Mouse (Mus musculus) lung, postnatal 4 days (tissue): ENCODE measurements at regions not wholly inside any gene's neighbourhood (a gene's known extent, or its start where the extent isn't known, plus 50 kb on each side); places are given as distances from the start of the nearest gene placed in this dataset.

Experiments
- DNase-seq, 2 experiments: peaks; one replicate each; pipeline ENCODE4 v3.0.0; 2021

DNA sequence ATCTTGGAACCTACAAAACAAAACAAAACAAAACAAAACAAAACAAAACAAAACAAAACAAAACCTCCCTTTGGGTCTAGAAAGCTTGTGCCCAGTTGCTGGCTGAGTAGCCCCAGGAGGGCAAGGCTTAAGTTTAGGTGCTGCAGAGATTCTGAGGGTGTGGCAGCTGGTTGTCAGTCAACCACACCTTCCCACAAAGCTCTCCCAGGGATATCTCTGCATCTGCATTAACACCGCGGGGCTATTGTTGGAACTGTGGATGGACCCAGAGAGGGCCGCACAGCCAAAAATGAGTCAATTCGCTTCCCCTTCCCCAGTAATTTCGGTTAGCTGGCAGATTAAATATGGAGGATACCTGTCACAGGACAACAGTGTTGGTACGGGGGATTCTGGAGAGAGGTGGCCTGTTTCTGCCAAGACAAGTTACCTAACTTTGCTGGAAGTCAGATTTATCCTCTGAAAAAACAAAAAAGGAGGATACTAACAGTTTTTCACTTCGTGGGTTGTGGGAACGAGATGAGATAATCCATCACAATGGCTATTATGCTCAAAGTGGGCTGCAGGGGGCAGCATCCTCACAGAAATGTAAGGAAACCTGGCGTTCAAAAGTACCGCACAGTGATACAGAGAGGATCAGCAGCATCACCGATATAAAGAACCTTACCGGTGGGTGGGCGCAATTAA is 96.7 kb downstream of the 1500009L16Rik start:
- peak; percentile 72 to 78 for DNase-seq

DNA sequence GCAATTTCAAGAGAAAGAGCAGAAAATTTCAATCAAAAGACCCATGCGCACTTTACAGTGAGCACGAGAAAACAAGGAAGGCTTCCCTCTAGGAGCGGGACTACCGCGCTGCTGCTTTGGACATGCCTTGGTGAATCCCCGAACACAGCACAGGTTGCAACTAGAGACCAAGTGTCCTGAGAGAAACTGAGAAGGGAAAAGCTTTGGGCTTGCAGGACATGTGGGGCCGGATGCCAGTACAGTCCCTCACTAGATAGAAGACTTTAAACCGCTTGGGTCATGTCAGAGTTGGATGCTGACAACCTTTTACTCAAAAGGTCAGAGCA is 97.2 kb downstream of the 1500009L16Rik start:
- no peak for DNase-seq

DNA sequence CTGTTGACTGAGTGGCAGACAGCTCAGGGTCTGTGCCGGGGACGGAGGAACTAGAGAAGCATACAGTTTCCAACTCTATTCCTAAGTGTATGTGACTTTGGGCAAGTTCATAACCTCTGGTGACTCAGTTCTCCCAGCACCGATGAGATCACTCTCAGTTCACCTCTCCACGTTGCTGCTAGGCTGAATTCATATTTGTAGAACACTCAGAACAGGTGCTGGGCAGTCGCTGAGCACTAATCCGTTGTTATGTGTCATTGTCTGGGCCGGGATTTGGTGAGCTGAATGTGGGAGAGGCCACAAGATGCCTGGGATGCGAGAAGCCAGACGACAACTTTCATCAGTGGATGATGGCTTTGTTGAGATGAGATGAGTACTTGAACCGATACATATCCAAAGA is 98.4 kb downstream of the 1500009L16Rik start:
- DNase-seq, result no peak

DNA sequence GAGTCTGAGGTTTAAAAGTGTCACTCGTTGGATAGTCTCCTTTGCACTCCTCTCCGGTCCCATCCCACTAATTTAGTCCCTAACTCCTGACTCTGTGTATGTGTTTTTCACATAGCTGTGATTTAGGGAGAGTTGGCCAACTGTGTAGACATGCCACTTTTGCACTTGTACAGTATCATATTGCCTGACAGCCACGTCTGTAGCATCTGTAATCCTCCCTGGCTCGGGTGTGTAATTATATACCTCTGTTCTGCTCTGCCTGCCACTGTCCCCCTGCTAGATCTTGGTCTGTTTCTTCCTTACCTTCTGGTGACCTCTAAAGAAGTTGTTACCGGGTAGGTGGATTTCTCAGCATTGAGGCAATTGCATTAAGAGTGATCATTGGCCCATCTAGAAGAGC is 103.4 kb downstream of the 1500009L16Rik start:
- DNase-seq, result no peak

DNA sequence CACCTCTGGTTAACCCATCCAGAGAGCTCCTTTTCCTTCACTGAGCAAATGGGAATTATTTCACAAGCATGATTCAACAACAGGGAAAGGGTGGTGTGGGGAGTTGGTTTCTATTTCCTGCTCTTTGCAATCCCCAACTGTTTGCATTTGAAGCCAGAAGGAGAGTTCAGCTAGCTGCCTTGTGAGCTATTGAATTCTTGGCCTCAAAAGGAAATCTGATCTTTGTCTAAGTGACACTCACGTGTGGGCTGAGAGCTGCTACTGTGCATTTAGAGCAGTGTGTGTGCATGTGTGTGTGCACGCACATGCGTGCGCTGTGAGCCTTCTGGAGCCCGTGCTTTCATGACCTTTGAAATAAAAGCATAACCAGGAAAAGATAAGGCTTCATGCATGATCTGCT is 113.7 kb downstream of the 1500009L16Rik start:
- DNase-seq, result peak; percentile 35 to 67

DNA sequence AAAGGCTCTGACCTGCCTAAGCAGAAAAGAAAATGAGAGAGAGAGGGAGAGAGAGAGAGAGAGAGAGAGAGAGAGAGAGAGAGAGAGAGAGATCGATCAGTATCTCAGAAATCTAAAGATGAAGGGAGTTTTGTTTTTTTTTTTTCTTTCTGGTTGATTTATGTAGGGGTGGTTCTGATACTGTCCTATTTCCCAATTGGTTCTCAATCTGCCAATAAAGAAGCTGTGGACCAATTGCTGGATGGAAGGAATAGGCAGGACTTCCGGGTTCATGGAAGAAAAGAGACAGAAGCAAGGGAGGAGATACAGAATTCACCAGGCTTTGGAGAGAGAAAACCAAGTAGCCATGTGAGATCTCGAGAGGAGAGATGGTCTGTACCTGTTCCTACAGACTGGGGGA is 117.6 kb downstream of the 1500009L16Rik start:
- no peak for DNase-seq

DNA sequence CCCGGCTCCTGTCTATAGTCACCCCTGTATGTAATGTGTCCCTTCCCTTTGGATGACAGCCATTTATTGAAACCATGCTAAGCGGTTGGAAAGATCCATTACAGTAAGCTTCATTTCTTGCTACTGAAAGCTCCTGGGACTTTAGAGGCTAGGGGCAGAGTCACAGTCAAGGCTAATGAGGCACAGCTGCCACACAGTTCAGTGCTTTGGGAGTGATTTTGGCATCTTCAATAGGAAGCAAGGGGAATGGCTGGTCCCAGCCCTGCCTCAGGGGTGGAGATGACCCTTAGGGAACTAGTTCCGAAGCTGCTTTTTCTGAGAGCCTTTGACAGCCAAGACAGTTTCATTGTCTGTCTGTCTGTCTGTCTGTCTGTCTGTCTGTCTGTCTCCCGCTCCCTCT is 128.2 kb downstream of the 1500009L16Rik start:
- peak in 1 of 2 experiments; percentile 32 for DNase-seq

DNA sequence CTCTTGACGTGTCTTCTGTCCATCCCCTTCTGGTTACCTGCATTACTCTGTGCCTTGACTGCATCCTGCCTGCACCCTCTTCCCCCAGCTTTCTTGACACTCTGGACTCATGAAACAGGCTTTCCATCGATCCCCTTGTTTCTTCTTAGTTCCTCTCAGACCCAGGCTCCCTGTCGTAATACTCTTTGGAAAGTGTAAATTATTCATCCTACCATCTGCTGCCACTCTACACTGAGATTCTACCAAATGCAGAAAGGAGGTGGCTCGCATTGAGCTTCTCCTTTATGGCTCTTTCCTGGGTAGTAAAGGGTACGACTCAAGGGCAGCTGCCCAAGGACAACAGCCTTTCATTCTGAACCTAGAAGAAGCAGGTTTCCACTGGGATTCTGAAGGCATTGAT is 129.5 kb downstream of the 1500009L16Rik start:
- DNase-seq, result no peak

DNA sequence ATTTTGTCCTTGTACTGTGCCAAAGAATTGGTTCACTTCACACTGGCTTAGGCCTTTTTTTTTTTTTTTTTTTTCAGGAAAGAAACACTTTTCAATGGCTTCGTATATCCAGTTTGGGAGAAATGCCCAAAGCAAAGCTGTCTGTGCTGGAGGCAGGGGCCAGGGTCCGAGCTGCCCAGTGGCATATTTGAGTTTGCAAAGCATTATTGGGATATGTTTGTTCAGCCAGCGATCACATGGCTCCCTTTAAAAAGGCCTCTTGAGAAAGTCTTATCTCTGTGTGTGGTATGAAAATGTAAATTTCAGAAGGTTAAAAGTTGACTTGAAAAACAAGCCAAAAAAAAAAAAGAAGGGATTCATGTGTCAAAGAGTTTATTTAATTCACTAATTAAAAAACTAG is 130.1 kb downstream of the 1500009L16Rik start:
- peak; percentile 38 to 75 for DNase-seq

DNA sequence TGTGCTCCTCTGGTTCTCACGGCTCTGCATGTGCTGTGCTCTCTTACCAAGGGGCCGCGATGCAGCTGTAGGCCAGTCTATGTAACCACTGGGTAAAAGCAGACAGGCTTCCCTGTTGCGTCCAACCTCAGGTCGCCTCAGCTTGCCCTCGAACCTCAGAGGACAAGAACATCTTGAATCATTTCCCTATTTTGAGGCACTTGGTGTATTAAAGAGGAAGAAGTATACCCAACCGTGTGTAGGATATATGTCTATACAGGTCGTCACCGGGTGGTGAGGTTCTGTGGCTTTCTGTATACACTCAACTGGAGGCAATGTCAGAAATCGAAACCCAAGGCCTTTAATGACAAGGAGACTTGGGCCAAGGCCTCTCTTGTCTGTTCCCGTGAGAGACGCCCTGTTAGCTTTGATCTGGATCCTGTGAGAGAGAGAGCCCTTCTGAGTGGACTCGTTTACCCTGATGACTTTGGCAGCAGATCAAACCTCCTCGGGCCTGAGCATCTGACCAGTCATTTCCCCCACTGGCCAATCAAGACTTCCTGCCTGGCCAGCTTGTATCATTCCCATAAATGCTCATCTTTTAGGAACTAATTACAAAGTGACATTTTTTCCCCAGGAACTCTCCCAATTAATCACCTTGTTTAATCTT is 135.3 kb downstream of the 1500009L16Rik start:
- peak; percentile 49 to 72 for DNase-seq

DNA sequence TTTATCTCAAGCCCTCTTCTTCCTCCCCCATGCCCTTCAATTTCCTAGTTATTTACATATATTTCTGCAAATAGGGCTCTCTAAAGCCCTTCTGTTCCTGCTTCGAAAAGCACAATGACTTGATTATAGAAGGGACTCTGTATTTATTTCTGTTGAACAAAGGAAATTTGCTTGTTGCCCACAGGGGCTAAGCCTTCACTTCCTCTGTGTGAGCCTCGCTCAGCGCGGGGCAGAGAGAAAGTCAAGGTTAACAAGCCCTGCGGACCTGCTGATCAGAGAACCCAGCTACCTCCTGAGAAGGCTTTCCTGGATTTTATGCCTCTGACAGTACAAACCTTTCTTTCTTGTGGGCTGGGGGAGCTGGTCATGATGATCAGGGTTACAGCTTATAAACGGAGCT is 136.0 kb downstream of the 1500009L16Rik start:
- DNase-seq, result no peak

DNA sequence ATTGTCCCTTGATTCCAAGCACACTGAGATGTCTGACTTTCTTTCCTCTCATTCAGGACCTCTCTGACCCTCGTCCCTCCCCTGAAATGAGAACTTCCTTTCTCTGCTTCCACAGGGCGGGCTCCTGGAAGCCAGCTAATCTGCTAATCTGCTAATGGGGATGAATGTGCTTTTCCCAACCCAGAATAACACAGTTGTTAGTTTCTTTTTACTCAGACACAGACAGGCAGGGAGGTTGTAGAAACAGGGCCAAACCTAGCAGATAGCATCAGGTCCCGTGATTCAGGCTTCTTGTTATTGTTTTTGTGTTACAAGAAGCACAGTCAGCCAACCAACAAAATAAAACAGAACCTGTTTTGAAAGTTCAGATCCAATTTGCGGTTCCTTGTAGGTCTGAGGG is 137.0 kb downstream of the 1500009L16Rik start:
- no peak for DNase-seq

DNA sequence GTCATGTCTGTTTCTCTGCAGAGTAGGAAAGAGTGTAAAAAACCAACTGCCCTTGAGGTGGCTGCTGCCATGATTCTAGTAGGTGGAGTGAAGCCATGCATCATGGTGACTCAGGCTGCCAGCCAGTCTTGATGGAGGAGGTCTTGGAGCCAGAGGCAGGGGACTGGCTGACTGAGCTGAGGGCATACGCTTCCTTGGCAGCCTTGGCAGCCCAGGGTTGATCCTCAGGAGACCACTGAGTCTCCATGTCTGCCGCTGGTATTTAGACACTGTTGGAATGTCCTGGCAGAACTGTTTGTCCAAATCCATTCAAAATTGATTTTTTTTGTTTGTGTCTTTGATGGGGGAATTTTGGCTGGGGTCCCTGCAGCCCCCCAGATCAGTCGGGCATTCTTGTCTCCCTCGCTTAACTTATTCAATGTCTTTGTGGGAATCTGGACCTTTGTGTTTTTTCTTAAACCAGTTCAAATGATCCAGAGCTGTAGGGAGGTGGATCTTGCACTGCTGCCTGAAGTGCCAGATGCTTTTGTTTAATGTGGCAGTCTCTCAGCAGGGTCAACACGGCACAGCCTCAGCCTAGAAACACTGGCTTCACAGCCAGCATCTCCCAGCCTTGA is 139.0 kb downstream of the 1500009L16Rik start:
- DNase-seq, result peak; percentile 20 to 41

DNA sequence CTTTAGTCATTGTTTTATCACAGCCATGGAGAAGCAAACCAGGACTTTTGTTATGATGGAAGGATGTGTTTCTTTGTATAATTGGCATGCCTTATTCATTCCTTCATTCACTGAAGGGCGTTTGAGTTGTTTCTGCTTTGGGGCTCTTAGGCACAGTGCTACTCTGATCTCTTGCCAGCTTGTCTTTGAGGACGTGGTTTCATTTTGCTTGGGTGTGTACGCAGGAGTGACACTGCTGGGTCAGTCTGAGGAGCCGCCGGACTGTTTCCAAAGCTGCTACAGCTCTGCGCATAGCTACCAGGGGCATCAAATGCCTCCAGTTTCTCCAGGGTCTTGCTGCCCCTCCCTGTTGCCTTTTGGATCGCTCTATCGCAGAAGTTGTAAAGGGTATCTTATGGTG is 141.9 kb downstream of the 1500009L16Rik start:
- peak; percentile 39 to 66 for DNase-seq

DNA sequence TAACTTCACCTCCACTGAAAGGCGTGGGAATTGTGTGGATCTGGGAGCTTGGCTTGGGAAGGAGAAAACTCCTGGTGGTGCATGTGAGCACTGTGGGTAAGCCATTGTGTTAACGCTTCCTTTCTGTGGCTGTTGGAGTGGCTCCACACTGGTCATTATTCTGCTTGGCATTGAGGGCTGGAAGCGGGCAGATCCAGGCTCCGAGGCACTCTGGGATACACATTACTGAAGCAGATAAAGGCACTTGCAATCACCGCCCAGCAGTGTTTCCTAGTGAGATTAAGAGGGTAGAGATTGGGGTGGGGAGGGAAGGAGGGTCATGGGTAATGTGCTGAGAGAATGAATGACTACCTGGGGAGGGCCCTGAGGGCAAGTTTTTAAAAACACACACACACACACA is 143.3 kb downstream of the 1500009L16Rik start:
- peak; percentile 36 to 62 for DNase-seq

DNA sequence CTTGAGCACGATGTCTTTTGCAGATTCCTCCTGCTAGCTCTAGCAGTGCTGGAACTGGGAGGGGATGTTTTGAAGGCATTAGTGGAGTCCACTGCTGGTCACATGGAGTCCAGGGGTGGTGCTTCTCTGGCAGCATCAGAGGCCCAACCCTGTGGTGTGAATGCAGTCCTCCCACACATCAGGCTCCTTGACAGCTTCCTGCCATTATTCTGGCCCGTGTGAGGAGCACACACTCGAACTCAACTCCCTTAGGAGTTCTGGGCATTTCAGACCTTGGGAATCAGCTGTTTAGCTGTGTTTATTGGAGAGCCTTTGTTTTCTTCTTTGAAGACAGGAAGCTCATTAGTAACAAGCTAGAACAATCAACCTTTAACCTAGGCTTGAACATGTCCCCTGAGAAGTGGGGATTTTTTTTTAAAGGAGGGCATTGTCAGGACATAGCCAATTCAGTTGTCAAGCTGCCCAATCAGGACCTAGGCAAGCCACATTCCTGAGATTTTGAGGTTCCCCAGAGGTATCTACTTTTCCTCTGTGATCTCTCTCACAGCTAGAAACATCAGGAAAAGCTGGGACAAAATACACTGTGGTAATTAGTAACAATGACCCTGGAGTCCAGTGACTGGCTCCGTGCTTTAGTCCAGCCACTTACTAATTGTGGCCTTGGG is 149.2 kb downstream of the 1500009L16Rik start:
- DNase-seq, result peak; percentile 29 to 62

DNA sequence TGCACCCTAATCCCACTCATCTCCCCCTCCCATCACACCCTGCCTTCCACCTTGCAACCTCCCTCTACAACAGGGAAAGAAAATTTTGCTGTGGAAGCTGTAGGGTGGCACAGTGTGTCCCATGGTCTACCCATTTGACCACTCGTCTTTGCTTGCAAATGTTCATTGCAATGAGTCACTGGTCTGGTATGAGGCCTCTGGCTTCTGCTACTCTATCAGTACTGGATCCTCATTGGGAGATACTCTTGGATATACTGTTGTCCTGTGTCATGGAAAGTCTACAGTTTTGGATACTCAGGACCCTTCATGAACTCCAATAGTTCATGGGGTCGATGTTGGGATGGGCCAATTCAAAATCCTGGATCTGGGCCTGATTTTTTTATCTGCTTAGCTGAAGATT is 156.1 kb downstream of the 1500009L16Rik start:
- DNase-seq, result no peak

DNA sequence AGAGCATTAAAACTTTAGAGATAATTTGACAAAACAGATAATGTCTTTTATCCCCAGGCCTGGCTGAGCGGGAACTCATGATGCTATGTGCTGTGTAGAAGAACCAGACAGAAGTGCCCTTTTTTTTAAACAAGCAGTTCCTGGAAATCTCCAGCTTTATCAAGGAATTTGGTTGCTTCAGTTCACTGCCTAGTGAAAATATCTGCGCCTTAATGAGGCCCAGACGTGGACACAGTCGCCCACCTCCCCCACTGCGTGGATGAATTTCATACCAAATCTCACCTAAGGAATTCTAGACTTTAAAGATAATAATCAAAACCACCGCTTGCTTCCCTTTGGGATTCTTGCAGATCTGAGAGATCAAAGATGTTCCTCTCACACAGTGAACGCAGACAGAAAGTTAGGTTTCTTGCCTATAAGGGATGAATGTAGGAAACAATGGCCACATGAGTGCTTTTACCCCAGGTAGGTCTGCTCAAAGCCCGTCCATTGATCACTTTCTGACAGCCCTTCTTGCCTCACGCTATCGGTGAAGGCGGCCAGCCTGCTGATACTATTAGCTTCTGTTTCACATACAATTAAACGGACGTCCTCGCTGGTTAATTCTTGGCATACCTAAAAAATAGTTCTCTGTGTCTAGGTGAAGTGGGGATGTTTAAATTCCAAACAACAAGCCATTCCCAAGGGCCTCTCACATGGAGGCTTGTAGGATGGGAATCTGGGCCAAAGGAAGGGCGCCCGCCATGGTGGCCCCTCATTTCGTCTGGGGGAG is 159.6 kb downstream of the 1500009L16Rik start:
- peak in 1 of 2 experiments; percentile 30 for DNase-seq

DNA sequence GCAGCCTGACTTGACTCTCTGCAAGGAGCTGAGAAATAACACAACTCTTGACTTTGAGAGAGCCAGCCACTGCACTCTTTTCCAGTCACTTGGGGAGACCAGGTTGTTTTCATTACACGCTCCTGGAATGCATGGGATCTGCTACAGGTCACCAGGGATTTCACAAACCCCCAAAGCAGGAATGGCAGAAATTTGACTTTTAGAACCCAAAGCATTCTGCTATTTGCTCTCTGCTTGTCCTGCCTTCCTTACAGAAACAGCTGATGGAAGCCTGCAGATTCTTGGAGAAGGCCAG is 160.2 kb downstream of the 1500009L16Rik start:
- no peak for DNase-seq

DNA sequence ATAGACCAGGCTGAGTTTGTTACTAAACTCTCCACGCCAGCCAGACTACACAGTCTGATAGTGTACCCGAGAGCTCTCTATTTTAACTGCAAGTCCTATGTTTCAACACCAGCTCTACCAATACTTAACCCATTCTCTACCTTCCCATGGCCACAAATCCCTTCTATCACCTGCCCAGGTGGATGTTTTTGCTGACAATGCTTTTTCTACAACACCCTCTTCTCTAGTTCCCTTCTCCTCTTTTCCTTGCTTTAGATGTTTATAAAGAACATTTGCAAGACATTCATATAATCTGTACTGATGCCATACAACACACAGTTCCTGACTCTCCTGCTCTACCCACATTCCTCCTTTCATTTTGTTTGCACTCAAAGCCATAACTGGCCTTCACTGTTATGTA is 161.9 kb downstream of the 1500009L16Rik start:
- DNase-seq, result no peak

DNA sequence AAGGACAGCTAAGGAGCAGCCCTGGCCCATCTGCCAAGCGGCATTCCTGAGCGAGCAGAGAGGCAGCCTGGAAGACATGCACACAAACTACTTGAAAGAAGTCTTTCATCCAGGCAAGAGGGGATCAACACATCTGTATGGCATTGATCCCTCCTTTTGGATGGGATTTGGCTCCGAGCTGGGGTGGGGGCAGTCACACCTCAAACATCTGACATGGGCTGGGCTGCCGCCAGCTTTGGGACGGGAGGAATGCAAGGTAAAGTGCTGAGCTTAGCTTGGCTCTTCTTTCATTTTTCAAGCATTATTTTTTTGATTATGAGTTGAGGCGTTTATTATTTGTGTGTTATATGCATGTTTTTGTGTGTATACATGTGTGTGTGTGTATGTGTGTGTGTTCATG is 165.9 kb downstream of the 1500009L16Rik start:
- no peak for DNase-seq

DNA sequence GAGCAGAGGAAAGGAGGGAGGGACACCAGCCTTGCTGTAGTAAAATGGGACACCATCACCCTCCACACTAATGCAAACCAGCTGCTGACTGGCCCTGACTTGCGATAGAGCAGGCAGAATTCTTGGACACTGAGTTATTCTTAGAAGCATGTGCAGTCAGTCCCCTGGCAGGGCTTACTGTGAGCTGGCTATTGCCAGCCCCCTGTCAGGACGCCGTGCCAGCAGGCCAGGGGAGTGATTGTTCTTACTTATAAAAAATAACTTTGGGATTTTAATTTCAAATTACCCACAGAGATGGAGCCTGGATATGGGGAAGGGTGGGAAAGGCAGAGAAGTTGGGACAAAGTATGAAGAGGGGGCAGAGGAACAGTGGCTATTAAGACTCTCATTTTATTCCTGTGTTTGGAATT is 173.1 kb downstream of the 1500009L16Rik start:
- peak; percentile 49 to 84 for DNase-seq

DNA sequence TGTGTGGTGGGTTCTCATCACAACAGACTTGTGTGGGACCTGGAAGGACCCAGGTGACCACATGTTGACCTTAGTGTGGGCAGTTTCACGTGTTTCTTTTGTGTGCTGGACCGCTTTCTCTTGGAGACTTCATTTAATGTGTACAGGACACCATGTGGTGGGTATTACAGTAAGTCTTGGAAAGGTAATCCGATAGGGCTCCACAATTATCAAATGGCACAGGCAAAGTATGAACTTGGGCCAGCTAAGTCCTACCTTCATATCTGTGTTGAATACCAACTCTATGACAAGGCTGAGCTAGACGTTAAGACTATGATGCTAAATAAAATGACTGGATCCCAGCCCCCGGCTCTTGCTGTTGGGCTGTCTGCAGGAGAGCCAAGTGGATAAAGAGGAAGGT is 173.5 kb downstream of the 1500009L16Rik start:
- no peak for DNase-seq
